In genomic region chr3:86114659-86115338, GRCm38 (mm10) we compare ENCODE assay signal across 8 mouse cellular contexts. TPM values are rescaled to one million over a fixed set of nuclear protein-coding genes. Genes with fewer than 3 reads are reported as not detected.
DNase-seq lines count a peak whose midpoint lies in the region; ATAC-seq and TF ChIP-seq lines count a peak whose summit lies in the region.

No protein-coding gene starts in this region.

- H3K4me3 ChIP-seq in intestine, embryonic 14.5 days (ENCODE audit: low read depth, low read length): no peak overlapping the region
- H3K4me3 ChIP-seq in intestine, postnatal 0 days (ENCODE audit: low read depth, low read length): no peak overlapping the region
- no peak overlapping the region for H3K4me3 ChIP-seq in intestine, embryonic 15.5 days (replicated peaks)

- H3K4me2 ChIP-seq in intestine, embryonic 14.5 days (ENCODE audit: low read length): peak overlapping the region; percentile 1
- H3K4me2 ChIP-seq in intestine, postnatal 0 days (replicated peaks; ENCODE audit: low read depth): no peak overlapping the region
- no peak overlapping the region for H3K4me2 ChIP-seq in intestine, embryonic 15.5 days (replicated peaks)

- peaks cover 6% of the 10 kb centered on the region; the same call in 1 of the 2 replicates for H3K4me1 ChIP-seq in intestine, embryonic 14.5 days (replicated peaks; ENCODE audit: control insufficient read depth, insufficient read depth, low read length)
- H3K4me1 ChIP-seq in intestine, postnatal 0 days (replicated peaks; ENCODE audit: control insufficient read depth, insufficient read depth, low read length): 0 out of 2 replicates have a peak, but pooled peaks cover 2% of the 10 kb centered on the region
- H3K4me1 ChIP-seq in intestine, embryonic 15.5 days (replicated peaks): no peaks in the 10 kb centered on the region

- 30% methylated on average over 12 of the region's 12 CpGs for WGBS in intestine, embryonic 14.5 days
- 60% methylated on average over 12 of the region's 12 CpGs for WGBS in intestine, postnatal 0 days
- 40% methylated on average over 12 of the region's 12 CpGs for WGBS in intestine, embryonic 15.5 days

- H3K9ac ChIP-seq in intestine, embryonic 14.5 days (ENCODE audit: low read length): no peak overlapping the region
- H3K9ac ChIP-seq in intestine, postnatal 0 days (ENCODE audit: low read depth, low read length): no peak overlapping the region
- H3K9ac ChIP-seq in intestine, embryonic 15.5 days: no peak overlapping the region

- peak overlapping the region; percentile 52; the same call in 1 of the 2 replicates for H3K27ac ChIP-seq in intestine, embryonic 14.5 days (ENCODE audit: low read depth)
- H3K27ac ChIP-seq in intestine, postnatal 0 days (ENCODE audit: low read depth, low read length): no peak overlapping the region
- H3K27ac ChIP-seq in intestine, embryonic 15.5 days: no peak overlapping the region

- peaks cover 7% of the 10 kb centered on the region; the same call in 1 of the 2 replicates for H3K9me3 ChIP-seq in intestine, embryonic 14.5 days (ENCODE audit: control insufficient read depth, low read length)
- H3K9me3 ChIP-seq in intestine, postnatal 0 days (ENCODE audit: control insufficient read depth): no peaks in the 10 kb centered on the region
- H3K9me3 ChIP-seq in intestine, embryonic 15.5 days: no peaks in the 10 kb centered on the region

- DNase-seq in intestine, embryonic 14.5 days (ENCODE audit: low spot score): no peak
- peak; percentile 39 for DNase-seq in embryo, embryonic 10.5 days (ENCODE audit: low spot score)
- DNase-seq in neural tube, embryonic 10.5 days (ENCODE audit: extremely low spot score, low spot score): peak; percentile 17
- DNase-seq in T-cell, adult 2 months (ENCODE audit: low spot score): no peak
- no peak for DNase-seq in cerebellum, postnatal 25 days
- no peak for DNase-seq in liver

- H3K36me3 ChIP-seq in intestine, embryonic 14.5 days (ENCODE audit: control insufficient read depth, insufficient read depth, low read length): peaks cover 34% of the 10 kb centered on the region
- H3K36me3 ChIP-seq in intestine, postnatal 0 days (ENCODE audit: control insufficient read depth, insufficient read depth): peaks cover 57% of the 10 kb centered on the region
- peaks cover 7% of the 10 kb centered on the region for H3K36me3 ChIP-seq in intestine, embryonic 15.5 days

- no peak for TF ChIP-seq CTCF in intestine, postnatal 0 days (IDR thresholded peaks at IDR 0.05; ENCODE audit: low read depth)

- no peaks in the 10 kb centered on the region for H3K27me3 ChIP-seq in intestine, embryonic 14.5 days (replicated peaks; ENCODE audit: control insufficient read depth, insufficient read depth, low read length)
- no peaks in the 10 kb centered on the region for H3K27me3 ChIP-seq in intestine, postnatal 0 days (replicated peaks; ENCODE audit: control insufficient read depth, insufficient read depth, low read length)
- H3K27me3 ChIP-seq in intestine, embryonic 15.5 days (replicated peaks): no peaks in the 10 kb centered on the region

- ATAC-seq in intestine, embryonic 14.5 days (replicated peaks; ENCODE audit: low FRiP score, low TSS enrichment, low read depth): no peak
- no peak for ATAC-seq in intestine, postnatal 0 days
- peak; percentile 72 for ATAC-seq in intestine, embryonic 15.5 days

RNA-seq across cellular contexts. Expression of gene Rps3a1, which starts 27.7 kb away (rescaled TPM):
- polyA plus RNA-seq in intestine, embryonic 14.5 days (2014; fragmentation: Nextera tagmentation; extraction: Ambion mirVana): 1,532 and 1,540 TPM in 2 replicates
- 788 and 816 TPM in 2 replicates for polyA plus RNA-seq in intestine, postnatal 0 days (2015; fragmentation: Nextera tagmentation; extraction: Ambion mirVana)
- polyA plus RNA-seq in intestine, embryonic 15.5 days (2015; fragmentation: Nextera tagmentation; extraction: Ambion mirVana): 1,281 and 1,419 TPM in 2 replicates

Comparison
In these comparisons a context has a peak if more than half of its experiments do, and no peak if none do; other contexts are left out.
1. DNase-seq: peak in embryo, embryonic 10.5 days (single experiment) and neural tube, embryonic 10.5 days (single experiment); none in intestine, embryonic 14.5 days (single experiment), T-cell, adult 2 months (single experiment), cerebellum, postnatal 25 days (0 of 2) and liver (single experiment).